Mouse (Mus musculus): ENCODE results near the gene Cfap74.
"Not testable (repeated sequence)": the region's sequence is repeated elsewhere in the genome, so short reads cannot be mapped to it uniquely, and the experiment has no call there.

The Cfap74 gene

GRCm38 (mm10) chr4:155408695-155409057 is 314 bp upstream of the Cfap74 start:
- no peak for DNase-seq (ENCODE audit: low spot score in 2 of 2)

GRCm38 (mm10) chr4:155412124-155412523 is 3.1 kb downstream of the Cfap74 start:
- no peak for DNase-seq (ENCODE audit: low spot score in 2 of 2)

- DNase-seq (ENCODE audit: low spot score in 2 of 2), result peak in 1 of 2 experiments; percentile 42
Observed at GRCm38 (mm10) chr4:155413641-155414335, 4.8 kb downstream of the Cfap74 start.

- DNase-seq (ENCODE audit: low spot score in 2 of 2), result peak; percentile 53 to 55
Observed at GRCm38 (mm10) chr4:155414656-155415235, 5.8 kb downstream of the Cfap74 start.

GRCm38 (mm10) chr4:155420137-155420536 is 11.1 kb downstream of the Cfap74 start:
- DNase-seq (ENCODE audit: low spot score in 2 of 2), result no peak

GRCm38 (mm10) chr4:155421412-155422370 is 12.7 kb downstream of the Cfap74 start:
- DNase-seq (ENCODE audit: low spot score in 2 of 2), result not testable (repeated sequence)

GRCm38 (mm10) chr4:155423988-155424387 is 15.0 kb downstream of the Cfap74 start:
- DNase-seq (ENCODE audit: low spot score in 2 of 2), result no peak

- DNase-seq (ENCODE audit: low spot score in 2 of 2), result no peak
Observed at GRCm38 (mm10) chr4:155426272-155426671, 17.3 kb downstream of the Cfap74 start.

- DNase-seq (ENCODE audit: low spot score in 2 of 2), result no peak
Observed at GRCm38 (mm10) chr4:155428442-155428841, 19.5 kb downstream of the Cfap74 start.

GRCm38 (mm10) chr4:155429202-155429601 is 20.2 kb downstream of the Cfap74 start:
- DNase-seq (ENCODE audit: low spot score in 2 of 2), result no peak

GRCm38 (mm10) chr4:155432358-155432757 is 23.4 kb downstream of the Cfap74 start:
- no peak for DNase-seq (ENCODE audit: low spot score in 2 of 2)

- no peak for DNase-seq (ENCODE audit: low spot score in 2 of 2)
Observed at GRCm38 (mm10) chr4:155433993-155434392, 25.0 kb downstream of the Cfap74 start.

- no peak for DNase-seq (ENCODE audit: low spot score in 2 of 2)
Observed at GRCm38 (mm10) chr4:155442808-155443207, 33.8 kb downstream of the Cfap74 start.

GRCm38 (mm10) chr4:155451597-155451996 is 42.6 kb downstream of the Cfap74 start:
- no peak for DNase-seq (ENCODE audit: low spot score in 2 of 2)

- DNase-seq (ENCODE audit: low spot score in 2 of 2), result no peak
Observed at GRCm38 (mm10) chr4:155458575-155458974, 49.6 kb downstream of the Cfap74 start.

GRCm38 (mm10) chr4:155463050-155463449 is 54.1 kb downstream of the Cfap74 start:
- no peak for DNase-seq (ENCODE audit: low spot score in 2 of 2)

GRCm38 (mm10) chr4:155463611-155464010 is 54.6 kb downstream of the Cfap74 start:
- no peak for DNase-seq (ENCODE audit: low spot score in 2 of 2)

- no peak for DNase-seq (ENCODE audit: low spot score in 2 of 2)
Observed at GRCm38 (mm10) chr4:155464061-155464460, 55.1 kb downstream of the Cfap74 start.

- DNase-seq (ENCODE audit: low spot score in 2 of 2), result no peak
Observed at GRCm38 (mm10) chr4:155465607-155466006, 56.6 kb downstream of the Cfap74 start.

- no peak for DNase-seq (ENCODE audit: low spot score in 2 of 2)
Observed at GRCm38 (mm10) chr4:155466080-155466479, 57.1 kb downstream of the Cfap74 start.

GRCm38 (mm10) chr4:155467237-155468010 is 58.4 kb downstream of the Cfap74 start:
- DNase-seq (ENCODE audit: low spot score in 2 of 2), result no peak

- DNase-seq (ENCODE audit: low spot score in 2 of 2), result no peak
Observed at GRCm38 (mm10) chr4:155468952-155469351, 60.0 kb downstream of the Cfap74 start, which contains the start of gene Tmem52. Gene Tmem52 (plus strand): TSS chr4:155469114.
